Mouse (Mus musculus): ENCODE data around the gene Cryz. TPM values are rescaled to one million over a fixed set of nuclear protein-coding genes. Genes with fewer than 3 reads are reported as not detected.

Gene Cryz
- total and polyA plus RNA-seq, 3 experiments: 5.8 to 19.5 (median 16.8) TPM

DNA sequence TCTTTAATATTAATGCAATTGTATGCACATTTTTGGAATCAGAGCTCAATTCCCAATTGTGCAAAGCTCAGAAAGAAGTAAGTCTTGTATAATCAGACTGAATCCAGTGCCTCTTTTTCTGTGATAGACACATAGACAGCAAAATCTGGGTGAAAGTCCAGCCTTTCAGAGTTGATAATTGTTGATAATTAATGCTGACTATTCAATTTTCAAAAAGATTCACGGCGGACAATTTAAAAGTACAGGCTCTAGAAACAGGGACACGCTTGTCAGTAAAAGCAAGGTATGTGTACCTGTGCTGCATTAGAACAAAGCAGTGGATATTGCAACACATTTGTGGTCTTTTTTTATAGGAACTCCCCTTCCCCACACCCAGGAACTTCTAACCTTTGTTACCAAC is 34.3 kb upstream of the Cryz start:
- Histone ChIP-seq H3K9ac (ENCODE audit: low read depth, low read length) (no peak overlapping the region), H3K36me3 (ENCODE audit: control insufficient read depth, insufficient read depth, low read length) (no peaks in the 10 kb centered on the region), H3K79me2 (replicated peaks; ENCODE audit: control insufficient read depth, insufficient read depth, low read length) (no peaks in the 10 kb centered on the region), H3K27ac (no peak overlapping the region), H3K27me3 (ENCODE audit: control insufficient read depth, insufficient read depth, low read length) (0 out of 2 replicates have a peak, but pooled peaks cover 1% of the 10 kb centered on the region), H3K4me1 (ENCODE audit: control insufficient read depth, insufficient read depth, low read length) (no peaks in the 10 kb centered on the region), H3K4me3 (no peak overlapping the region)
- no peak for DNase-seq
- intact Hi-C loops (cut with DNase I): no loop called here
- TF ChIP-seq CTCF (IDR thresholded peaks at IDR 0.05) (no peak), POLR2A (IDR thresholded peaks at IDR 0.05; ENCODE audit: insufficient read depth, low read depth, low read length) (no peak), EP300 (IDR thresholded peaks at IDR 0.05; ENCODE audit: insufficient read depth, low read depth, low read length) (no peak)
- 93% methylated on average over 3 of the region's 3 CpGs for WGBS

GRCm38 (mm10) chr3:154565437-154565836 is 31.1 kb upstream of the Cryz start:
- no peak overlapping the region for H3K9ac ChIP-seq (ENCODE audit: low read depth, low read length)
- H3K4me1 ChIP-seq (ENCODE audit: control insufficient read depth, insufficient read depth, low read length): no peaks in the 10 kb centered on the region
- H3K27me3 ChIP-seq (ENCODE audit: control insufficient read depth, insufficient read depth, low read length): 0 out of 2 replicates have a peak, but pooled peaks cover 1% of the 10 kb centered on the region
- DNase-seq: no peak
- H3K79me2 ChIP-seq (replicated peaks; ENCODE audit: control insufficient read depth, insufficient read depth, low read length): no peaks in the 10 kb centered on the region
- H3K4me3 ChIP-seq: no peak overlapping the region
- no peaks in the 10 kb centered on the region for H3K36me3 ChIP-seq (ENCODE audit: control insufficient read depth, insufficient read depth, low read length)
- intact Hi-C loops (cut with DNase I): no loop called here
- 52% methylated on average over 3 of the region's 3 CpGs for WGBS
- TF ChIP-seq EP300 (IDR thresholded peaks at IDR 0.05; ENCODE audit: insufficient read depth, low read depth, low read length) (no peak), CTCF (IDR thresholded peaks at IDR 0.05) (no peak), POLR2A (IDR thresholded peaks at IDR 0.05; ENCODE audit: insufficient read depth, low read depth, low read length) (no peak)
- H3K27ac ChIP-seq: no peak overlapping the region

DNA sequence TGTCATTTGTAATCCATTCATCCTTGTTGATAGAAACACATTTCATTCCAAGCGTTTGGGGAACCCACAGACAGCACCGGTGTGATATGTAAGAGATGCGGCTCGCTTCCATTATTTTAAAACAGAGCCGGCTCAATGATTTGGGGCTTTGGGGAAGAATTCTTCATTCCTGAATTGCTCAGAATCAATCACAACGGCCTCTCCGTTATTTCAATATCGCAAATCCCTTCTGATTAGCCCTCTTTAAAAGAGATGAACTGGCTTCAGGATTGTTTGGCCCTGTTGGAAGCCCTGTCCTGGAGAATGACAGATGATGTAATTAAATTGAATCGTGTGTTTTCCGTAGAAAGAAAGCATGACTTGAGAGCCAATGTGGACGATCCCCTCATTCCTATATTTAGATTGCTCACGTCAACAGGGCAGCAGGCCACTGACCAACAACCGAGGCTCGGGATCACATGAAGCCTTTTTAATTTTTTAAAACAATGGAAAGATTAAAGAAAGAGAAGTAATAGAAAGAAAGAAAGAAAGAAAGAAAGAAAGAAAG is 26.4 kb upstream of the Cryz start:
- H3K79me2 ChIP-seq (replicated peaks; ENCODE audit: control insufficient read depth, insufficient read depth, low read length): no peaks in the 10 kb centered on the region
- no peak overlapping the region for H3K4me3 ChIP-seq
- H3K27me3 ChIP-seq (ENCODE audit: control insufficient read depth, insufficient read depth, low read length): peaks cover 3% of the 10 kb centered on the region; the same call in 1 of the 2 replicates
- no peak overlapping the region for H3K9ac ChIP-seq (ENCODE audit: low read depth, low read length)
- no peak for DNase-seq
- TF ChIP-seq CTCF (IDR thresholded peaks at IDR 0.05) (no peak), EP300 (IDR thresholded peaks at IDR 0.05; ENCODE audit: insufficient read depth, low read depth, low read length) (no peak), POLR2A (IDR thresholded peaks at IDR 0.05; ENCODE audit: insufficient read depth, low read depth, low read length) (no peak)
- H3K36me3 ChIP-seq (ENCODE audit: control insufficient read depth, insufficient read depth, low read length): no peaks in the 10 kb centered on the region
- H3K27ac ChIP-seq: no peak overlapping the region
- no peaks in the 10 kb centered on the region for H3K4me1 ChIP-seq (ENCODE audit: control insufficient read depth, insufficient read depth, low read length)
- intact Hi-C loops (cut with DNase I): loop anchor here (5.0 to 10.0 kb wide), 2 partner anchors 243 to 615 kb away; no protein-coding TSS in a partner anchor
- WGBS: 49% methylated on average over 14 of the region's 14 CpGs

DNA sequence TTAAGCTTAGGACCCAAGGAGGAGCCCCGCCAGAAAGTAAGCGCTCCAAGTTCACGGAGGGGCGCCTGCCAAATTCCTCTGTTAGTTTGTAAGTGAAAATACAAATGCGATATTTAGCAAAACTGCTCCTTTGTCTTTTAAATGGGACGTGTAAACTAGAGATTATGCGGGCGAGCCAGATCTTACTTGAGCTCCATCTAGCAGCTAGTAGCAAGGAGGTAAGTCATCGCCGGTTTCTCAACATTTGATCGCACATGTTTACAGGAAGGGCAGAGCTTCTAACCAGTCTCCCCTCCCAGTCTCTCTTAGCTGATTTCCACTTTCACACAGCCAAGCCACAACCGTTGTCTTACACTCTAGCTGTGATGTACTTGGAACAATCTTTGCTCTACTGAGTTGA is 25.7 kb upstream of the Cryz start:
- H3K4me3 ChIP-seq: peak overlapping the region; percentile 34
- no peak overlapping the region for H3K27ac ChIP-seq
- DNase-seq: peak; percentile 10 to 19
- intact Hi-C loops (cut with DNase I): loop anchor here (5.0 to 10.0 kb wide), 2 partner anchors 243 to 616 kb away; no protein-coding TSS in a partner anchor
- peaks cover 3% of the 10 kb centered on the region; the same call in 1 of the 2 replicates for H3K27me3 ChIP-seq (ENCODE audit: control insufficient read depth, insufficient read depth, low read length)
- no peaks in the 10 kb centered on the region for H3K36me3 ChIP-seq (ENCODE audit: control insufficient read depth, insufficient read depth, low read length)
- TF ChIP-seq EP300 (IDR thresholded peaks at IDR 0.05; ENCODE audit: insufficient read depth, low read depth, low read length): no peak
- no peak for TF ChIP-seq CTCF (IDR thresholded peaks at IDR 0.05)
- no peak for TF ChIP-seq POLR2A (IDR thresholded peaks at IDR 0.05; ENCODE audit: insufficient read depth, low read depth, low read length)
- WGBS: 4% methylated on average over 12 of the region's 12 CpGs
- no peak overlapping the region for H3K9ac ChIP-seq (ENCODE audit: low read depth, low read length)
- H3K79me2 ChIP-seq (replicated peaks; ENCODE audit: control insufficient read depth, insufficient read depth, low read length): no peaks in the 10 kb centered on the region
- no peaks in the 10 kb centered on the region for H3K4me1 ChIP-seq (ENCODE audit: control insufficient read depth, insufficient read depth, low read length)

DNA sequence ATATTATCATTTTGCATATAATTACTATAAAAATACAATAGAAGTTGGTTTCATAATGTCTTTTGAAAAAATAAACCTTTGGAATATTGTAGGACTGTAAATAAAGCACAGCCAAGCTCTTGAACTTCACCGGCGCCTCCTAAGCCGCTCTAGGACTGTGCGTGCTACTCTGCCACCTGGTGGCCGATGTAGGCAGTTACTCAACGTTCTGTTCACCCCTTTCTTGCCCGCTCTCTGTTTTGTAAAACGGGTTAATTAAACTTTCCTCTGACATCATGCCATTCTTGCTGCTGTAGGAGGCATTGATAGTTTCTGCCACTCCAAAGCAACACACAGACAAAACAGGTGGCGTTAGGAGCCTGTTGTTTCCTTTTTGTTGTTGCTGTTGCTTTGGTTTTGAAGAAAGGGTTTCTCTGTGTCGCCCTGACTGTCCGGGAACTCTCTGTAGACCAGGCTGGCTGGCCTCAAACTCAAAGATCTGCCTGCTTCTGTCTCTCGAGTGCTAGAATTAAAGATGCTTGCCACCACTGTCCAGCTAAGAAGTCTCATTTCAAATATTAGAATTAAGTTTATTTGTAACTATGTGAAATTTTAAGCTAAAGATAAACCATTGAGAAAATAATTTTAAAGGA is 24.1 kb upstream of the Cryz start:
- TF ChIP-seq POLR2A (IDR thresholded peaks at IDR 0.05; ENCODE audit: insufficient read depth, low read depth, low read length): no peak
- peak; percentile 99; the same call in 1 of the 2 replicates for TF ChIP-seq CTCF (IDR thresholded peaks at IDR 0.05)
- 0 out of 2 replicates have a peak, but pooled peaks have one; percentile 59 for TF ChIP-seq EP300 (IDR thresholded peaks at IDR 0.05; ENCODE audit: insufficient read depth, low read depth, low read length)
- intact Hi-C loops (cut with DNase I): loop anchor here (1.0 to 10.0 kb wide), 3 partner anchors 245 to 618 kb away; no protein-coding TSS in a partner anchor
- Histone ChIP-seq H3K9ac (ENCODE audit: low read depth, low read length) (no peak overlapping the region), H3K27ac (no peak overlapping the region), H3K4me1 (ENCODE audit: control insufficient read depth, insufficient read depth, low read length) (no peaks in the 10 kb centered on the region), H3K36me3 (ENCODE audit: control insufficient read depth, insufficient read depth, low read length) (no peaks in the 10 kb centered on the region), H3K79me2 (replicated peaks; ENCODE audit: control insufficient read depth, insufficient read depth, low read length) (no peaks in the 10 kb centered on the region), H3K4me3 (no peak overlapping the region), H3K27me3 (ENCODE audit: control insufficient read depth, insufficient read depth, low read length) (peaks cover 1% of the 10 kb centered on the region; the same call in 1 of the 2 replicates)
- peak; percentile 53 to 73 for DNase-seq
- 9% methylated on average over 12 of the region's 12 CpGs for WGBS

DNA sequence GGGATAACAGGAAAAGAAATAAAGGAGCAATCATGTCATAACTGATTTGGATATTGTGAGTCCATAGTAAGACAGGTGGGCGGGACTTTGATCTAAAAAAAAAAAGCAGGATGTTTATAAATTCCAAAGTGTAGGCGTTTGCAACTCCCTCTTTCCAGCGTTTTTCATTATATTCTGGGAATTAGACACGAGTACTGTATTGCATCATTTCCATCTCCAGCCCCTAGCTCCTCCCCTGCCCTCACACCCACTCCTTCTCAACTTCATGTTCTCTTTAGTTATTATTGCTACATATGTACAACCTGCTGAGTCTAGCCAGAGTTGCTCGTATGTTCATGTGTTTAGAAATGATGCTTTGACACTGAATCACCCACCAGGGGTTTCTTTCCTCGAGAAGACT is 22.8 kb upstream of the Cryz start:
- Histone ChIP-seq H3K79me2 (replicated peaks; ENCODE audit: control insufficient read depth, insufficient read depth, low read length) (no peaks in the 10 kb centered on the region), H3K4me1 (ENCODE audit: control insufficient read depth, insufficient read depth, low read length) (no peaks in the 10 kb centered on the region), H3K4me3 (no peak overlapping the region), H3K36me3 (ENCODE audit: control insufficient read depth, insufficient read depth, low read length) (no peaks in the 10 kb centered on the region), H3K27ac (no peak overlapping the region), H3K9ac (ENCODE audit: low read depth, low read length) (no peak overlapping the region), H3K27me3 (ENCODE audit: control insufficient read depth, insufficient read depth, low read length) (peaks cover 1% of the 10 kb centered on the region; the same call in 1 of the 2 replicates)
- WGBS: 38% methylated on average over 6 of the region's 6 CpGs
- DNase-seq: no peak
- intact Hi-C loops (cut with DNase I): loop anchor here (5.0 to 10.0 kb wide), 2 partner anchors 246 to 619 kb away; no protein-coding TSS in a partner anchor
- TF ChIP-seq POLR2A (IDR thresholded peaks at IDR 0.05; ENCODE audit: insufficient read depth, low read depth, low read length) (no peak), CTCF (IDR thresholded peaks at IDR 0.05) (no peak), EP300 (IDR thresholded peaks at IDR 0.05; ENCODE audit: insufficient read depth, low read depth, low read length) (no peak)
